Mouse (Mus musculus) limb, embryonic 12.5 days (tissue): ENCODE results near the gene Adamts12. TPM values are rescaled to one million over a fixed set of nuclear protein-coding genes. Genes with fewer than 3 reads are reported as not detected.
A peak's percentile ranks its signal among the peaks of the same experiment; 100 is the strongest.

Experiments used
- ATAC-seq: fragments of 200-750 bp; cut with Nextera tagmentation; 2 replicates; pipeline ENCODE4 v1.8.0; 2017; ENCODE audit warnings: low read depth, moderate TSS enrichment; ENCODE audit not compliant: insufficient number of reproducible peaks, insufficient read depth, low FRiP score, low TSS enrichment
- H3K27ac ChIP-seq: fragments of 300-500 bp; sonication (generic); 2 replicates; pipeline ENCODE4 v1.5.1; 2016; ENCODE audit warnings: mild to moderate bottlenecking, moderate library complexity
- H3K27me3 ChIP-seq: fragments of 300-500 bp; sonication (generic); 2 replicates; pipeline ENCODE4 v1.6.1; 2016; ENCODE audit warnings: mild to moderate bottlenecking, moderate library complexity
- H3K36me3 ChIP-seq: fragments of 300-500 bp; sonication (generic); 2 replicates; pipeline ENCODE4 v1.6.1; 2016; ENCODE audit warnings: mild to moderate bottlenecking, moderate library complexity
- H3K4me1 ChIP-seq: fragments of 300-500 bp; sonication (generic); replicated peaks from 2 replicates; pipeline ENCODE4 v1.6.1; 2016
- H3K4me2 ChIP-seq: fragments of 300-500 bp; sonication (generic); 2 replicates; pipeline ENCODE4 v1.6.1; 2016; ENCODE audit warnings: mild to moderate bottlenecking, moderate library complexity
- H3K4me3 ChIP-seq: fragments of 300-500 bp; sonication (generic); replicated peaks from 2 replicates; pipeline ENCODE4 v1.5.1; 2016; ENCODE audit warnings: mild to moderate bottlenecking
- H3K9ac ChIP-seq: fragments of 300-500 bp; sonication (generic); replicated peaks from 2 replicates; pipeline ENCODE4 v1.6.1; 2016; ENCODE audit warnings: mild to moderate bottlenecking, moderate library complexity
- H3K9me3 ChIP-seq: fragments of 300-500 bp; sonication (generic); 2 replicates; pipeline ENCODE4 v1.6.1; 2016; ENCODE audit warnings: mild to moderate bottlenecking, moderate library complexity
- WGBS: fragments of 180-500 bp; shearing (Covaris S2); methylation state at CpG from one replicate; pipeline ENCODE4 v1.1.7; 2016; 5-methylcytosine and 5-hydroxymethylcytosine counted together
- polyA plus RNA-seq: library from polyadenylated mRNA; unstranded; fragments of >200 nt; fragmentation: Nextera tagmentation; extraction: Ambion mirVana; gene quantifications from 2 replicates; pipeline ENCODE4 v1.2.1, GENCODE M21; 2016

Gene Adamts12
- polyA plus RNA-seq, 1 experiment from 2014 or later: 2.1 TPM

- Histone ChIP-seq H3K27ac (no peak overlapping the region), H3K4me2 (no peak overlapping the region), H3K9me3 (no peaks in the 10 kb centered on the region), H3K9ac (no peak overlapping the region), H3K27me3 (no peaks in the 10 kb centered on the region), H3K4me1 (peaks cover 15% of the 10 kb centered on the region), H3K4me3 (no peak overlapping the region), H3K36me3 (no peaks in the 10 kb centered on the region)
- WGBS: 94% methylated on average over 3 of the region's 3 CpGs
- no peak for ATAC-seq
Observed at GRCm38 (mm10) chr15:11083678-11084077, 19.1 kb downstream of the Adamts12 start.

GRCm38 (mm10) chr15:11084241-11084992, 19.8 kb downstream of the Adamts12 start:
- ATAC-seq: no peak

GRCm38 (mm10) chr15:11084993-11085365, 20.4 kb downstream of the Adamts12 start:
- H3K27ac ChIP-seq: peak overlapping the region; percentile 62
- WGBS: 26% methylated on average over 1 of the region's 1 CpGs

More at GRCm38 (mm10) chr15:11084241-11084992, 19.8 kb downstream of the Adamts12 start:
- Histone ChIP-seq H3K27me3 (no peaks in the 10 kb centered on the region), H3K36me3 (no peaks in the 10 kb centered on the region), H3K4me3 (no peak overlapping the region), H3K4me1 (peaks cover 15% of the 10 kb centered on the region), H3K4me2 (no peak overlapping the region), H3K9ac (no peak overlapping the region), H3K27ac (peak overlapping the region; percentile 62), H3K9me3 (no peaks in the 10 kb centered on the region)
- WGBS: 34% methylated on average over 9 of the region's 9 CpGs

GRCm38 (mm10) chr15:11089494-11089893, 24.9 kb downstream of the Adamts12 start:
- no peak overlapping the region for H3K4me3 ChIP-seq
- no peak overlapping the region for H3K27ac ChIP-seq
- no peak overlapping the region for H3K9ac ChIP-seq
- H3K27me3 ChIP-seq: no peaks in the 10 kb centered on the region
- 86% methylated on average over 3 of the region's 3 CpGs for WGBS
- H3K4me2 ChIP-seq: no peak overlapping the region
- no peaks in the 10 kb centered on the region for H3K36me3 ChIP-seq
- no peaks in the 10 kb centered on the region for H3K9me3 ChIP-seq
- no peak for ATAC-seq
- H3K4me1 ChIP-seq: peaks cover 8% of the 10 kb centered on the region

More at GRCm38 (mm10) chr15:11084993-11085365, 20.4 kb downstream of the Adamts12 start:
- H3K36me3 ChIP-seq: no peaks in the 10 kb centered on the region
- H3K4me2 ChIP-seq: no peak overlapping the region
- ATAC-seq: no peak
- H3K4me1 ChIP-seq: peaks cover 15% of the 10 kb centered on the region
- H3K27me3 ChIP-seq: no peaks in the 10 kb centered on the region
- H3K9me3 ChIP-seq: no peaks in the 10 kb centered on the region
- no peak overlapping the region for H3K9ac ChIP-seq
- H3K4me3 ChIP-seq: no peak overlapping the region

- Histone ChIP-seq H3K9ac (no peak overlapping the region), H3K9me3 (no peaks in the 10 kb centered on the region), H3K36me3 (no peaks in the 10 kb centered on the region), H3K4me3 (no peak overlapping the region), H3K4me2 (no peak overlapping the region), H3K4me1 (peaks cover 25% of the 10 kb centered on the region), H3K27ac (no peak overlapping the region), H3K27me3 (no peaks in the 10 kb centered on the region)
- no peak for ATAC-seq
- 73% methylated on average over 3 of the region's 3 CpGs for WGBS
Observed at GRCm38 (mm10) chr15:11095566-11095965, 31.0 kb downstream of the Adamts12 start.

- Histone ChIP-seq H3K27ac (peak overlapping the region; percentile 91), H3K4me2 (peak overlapping the region; percentile 22), H3K36me3 (no peaks in the 10 kb centered on the region), H3K4me3 (no peak overlapping the region), H3K4me1 (peaks cover 25% of the 10 kb centered on the region), H3K27me3 (no peaks in the 10 kb centered on the region), H3K9me3 (no peaks in the 10 kb centered on the region), H3K9ac (no peak overlapping the region)
- ATAC-seq: peak; percentile 93
- 40% methylated on average over 4 of the region's 4 CpGs for WGBS
Observed at GRCm38 (mm10) chr15:11097967-11098702, 33.5 kb downstream of the Adamts12 start.

- peak overlapping the region; percentile 8; the same call in 1 of the 2 replicates for H3K4me2 ChIP-seq
- 67% methylated on average over 7 of the region's 7 CpGs for WGBS
- peak overlapping the region; percentile 91 for H3K27ac ChIP-seq
- no peak overlapping the region for H3K4me3 ChIP-seq
- no peaks in the 10 kb centered on the region for H3K36me3 ChIP-seq
- peaks cover 25% of the 10 kb centered on the region for H3K4me1 ChIP-seq
- H3K9me3 ChIP-seq: no peaks in the 10 kb centered on the region
- no peaks in the 10 kb centered on the region for H3K27me3 ChIP-seq
- no peak overlapping the region for H3K9ac ChIP-seq
- ATAC-seq: no peak
Observed at GRCm38 (mm10) chr15:11098940-11099339, 34.4 kb downstream of the Adamts12 start.

GRCm38 (mm10) chr15:11100917-11101316, 36.3 kb downstream of the Adamts12 start:
- H3K9me3 ChIP-seq: no peaks in the 10 kb centered on the region
- no peak overlapping the region for H3K4me2 ChIP-seq
- H3K9ac ChIP-seq: no peak overlapping the region
- peaks cover 25% of the 10 kb centered on the region for H3K4me1 ChIP-seq
- ATAC-seq: no peak
- no peak overlapping the region for H3K4me3 ChIP-seq
- H3K36me3 ChIP-seq: no peaks in the 10 kb centered on the region
- H3K27me3 ChIP-seq: no peaks in the 10 kb centered on the region
- H3K27ac ChIP-seq: no peak overlapping the region
- WGBS: 80% methylated on average over 4 of the region's 4 CpGs

- no peak overlapping the region for H3K4me2 ChIP-seq
- no peak overlapping the region for H3K9ac ChIP-seq
- no peaks in the 10 kb centered on the region for H3K4me1 ChIP-seq
- ATAC-seq: no peak
- 79% methylated on average over 2 of the region's 2 CpGs for WGBS
- H3K36me3 ChIP-seq: no peaks in the 10 kb centered on the region
- H3K4me3 ChIP-seq: no peak overlapping the region
- H3K9me3 ChIP-seq: no peaks in the 10 kb centered on the region
- no peaks in the 10 kb centered on the region for H3K27me3 ChIP-seq
- no peak overlapping the region for H3K27ac ChIP-seq
Observed at GRCm38 (mm10) chr15:11105101-11105500, 40.5 kb downstream of the Adamts12 start.

GRCm38 (mm10) chr15:11107376-11107775, 42.8 kb downstream of the Adamts12 start:
- Histone ChIP-seq H3K9me3 (no peaks in the 10 kb centered on the region), H3K27me3 (no peaks in the 10 kb centered on the region), H3K4me3 (no peak overlapping the region), H3K4me2 (no peak overlapping the region), H3K4me1 (no peaks in the 10 kb centered on the region), H3K9ac (no peak overlapping the region), H3K27ac (no peak overlapping the region), H3K36me3 (no peaks in the 10 kb centered on the region)
- WGBS: 77% methylated on average over 5 of the region's 5 CpGs
- no peak for ATAC-seq

- Histone ChIP-seq H3K9me3 (no peaks in the 10 kb centered on the region), H3K27ac (no peak overlapping the region), H3K4me3 (no peak overlapping the region), H3K4me1 (no peaks in the 10 kb centered on the region), H3K36me3 (no peaks in the 10 kb centered on the region), H3K27me3 (no peaks in the 10 kb centered on the region), H3K4me2 (no peak overlapping the region), H3K9ac (no peak overlapping the region)
- ATAC-seq: no peak
- WGBS: 74% methylated on average over 8 of the region's 8 CpGs
Observed at GRCm38 (mm10) chr15:11114631-11115197, 50.1 kb downstream of the Adamts12 start.
